Mouse (Mus musculus) kidney, postnatal 36 days (tissue): Measurements from ENCODE around the gene Ap4m1.
A peak's percentile ranks its signal among the peaks of the same experiment; 100 is the strongest.

Experiments used
- DNase-seq, 2 experiments: peaks; one replicate each; pipeline ENCODE4 v3.0.0; 2021 to 2022; ENCODE audit warnings: mixed read lengths in 2 of 2

The Ap4m1 gene

GRCm38 (mm10) chr5:138171695-138172491 is at the start of gene Ap4m1, which contains the start of gene Mcm7:
TSS of gene Ap4m1 (plus strand) at chr5:138172002.
TSS of gene Mcm7 (minus strand) at chr5:138172422.
- peak; percentile 98 to 99 for DNase-seq

DNA sequence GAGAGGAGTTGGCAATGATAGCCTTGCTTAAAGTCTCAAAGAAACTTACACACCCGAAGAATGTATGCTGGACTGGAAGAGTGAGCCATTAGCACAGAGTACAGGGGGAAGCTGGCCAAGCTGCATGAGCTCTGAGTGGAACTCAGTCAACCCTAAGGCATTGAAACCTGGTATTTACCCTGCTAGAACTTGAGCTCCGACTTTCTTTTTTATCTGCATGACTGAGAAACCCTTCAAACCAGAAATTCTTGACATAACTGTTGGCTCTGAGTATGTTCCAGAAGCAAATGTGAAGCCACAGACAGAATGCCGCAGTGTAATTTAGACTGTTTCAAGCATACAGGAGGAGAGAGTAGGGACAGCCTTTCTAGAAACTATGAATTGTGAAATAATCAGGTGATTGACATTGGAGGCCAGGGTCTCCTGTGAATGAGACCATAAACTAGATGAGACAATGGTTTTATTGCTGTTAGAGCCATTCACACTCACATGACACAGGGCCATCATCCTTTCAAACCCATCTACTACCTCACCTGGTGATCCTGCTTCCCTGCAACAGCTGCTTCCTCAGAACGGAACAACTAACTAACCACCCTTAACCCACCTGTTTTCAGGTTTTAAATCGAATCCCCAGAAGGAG is 39.3 kb upstream of the Ap4m1 start:
- peak; percentile 61 for DNase-seq

DNA sequence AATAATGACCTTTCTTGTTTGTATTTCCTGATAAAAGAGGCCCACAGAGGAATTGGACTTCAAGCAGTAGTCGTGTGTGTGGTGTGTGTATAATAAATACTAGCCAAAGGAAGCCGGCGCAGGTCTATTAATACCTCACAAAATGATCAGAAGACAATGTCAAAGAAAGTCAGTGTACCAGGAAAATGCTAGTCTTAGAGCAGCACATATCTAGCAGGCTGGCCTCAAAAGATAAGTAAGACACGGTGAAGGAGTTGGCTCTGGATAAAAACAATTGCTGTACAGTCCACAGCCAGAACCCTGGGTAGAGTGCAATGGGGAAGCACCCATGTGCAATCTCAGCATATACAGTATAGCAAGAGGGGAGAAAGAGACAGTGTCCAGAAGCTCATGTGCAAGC is 34.5 kb upstream of the Ap4m1 start:
- DNase-seq, result no peak

DNA sequence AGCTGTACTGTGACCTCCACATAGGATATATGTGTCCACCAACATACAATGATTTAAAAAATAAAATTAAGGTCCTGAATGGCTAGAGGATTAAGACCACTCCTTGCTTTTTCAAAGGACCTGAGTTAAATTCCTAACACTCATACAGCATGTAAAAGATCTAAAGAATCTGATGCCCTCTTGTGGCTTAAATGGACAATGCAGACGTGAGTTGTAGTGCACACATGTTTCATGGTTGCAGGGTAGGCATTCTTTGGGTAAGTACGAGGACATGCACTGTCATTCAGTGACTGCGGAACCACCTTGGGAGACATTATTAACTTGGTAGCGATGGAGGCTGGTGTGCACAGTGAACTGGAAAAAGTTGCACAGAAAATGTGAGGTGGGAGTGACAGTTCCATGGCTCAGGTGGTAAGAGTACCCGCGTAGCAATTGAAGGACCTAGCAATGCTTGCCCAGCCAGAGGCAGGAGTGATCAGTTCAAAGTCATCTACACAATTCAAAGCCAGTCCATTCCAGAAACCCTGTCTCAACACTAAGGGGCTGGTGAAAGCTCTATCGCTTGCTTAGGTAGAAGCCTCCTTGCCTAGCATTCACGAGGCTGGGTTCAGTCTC is 33.8 kb upstream of the Ap4m1 start:
- DNase-seq, result peak; percentile 64 to 73

DNA sequence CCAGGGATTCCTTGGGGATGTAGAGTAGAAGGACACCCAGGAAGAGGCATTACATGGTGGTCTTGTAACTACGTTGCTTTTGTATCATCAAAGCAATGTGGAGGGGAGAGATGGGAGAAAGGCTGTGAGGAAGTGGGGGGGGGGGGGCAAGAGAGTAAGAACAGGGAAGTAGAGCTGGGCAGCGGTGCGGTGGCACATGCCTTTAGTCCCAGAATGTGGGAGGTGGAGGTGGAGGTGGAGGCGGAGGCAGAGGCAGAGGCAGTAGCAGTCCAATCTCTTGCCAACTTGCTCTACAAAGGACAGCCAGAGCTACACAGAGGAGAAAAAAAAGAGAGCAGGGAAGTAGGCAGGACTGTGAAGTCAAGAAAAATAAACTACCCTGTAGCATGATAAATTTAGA is 33.2 kb upstream of the Ap4m1 start:
- DNase-seq, result no peak

GRCm38 (mm10) chr5:138154390-138154789 is 17.4 kb upstream of the Ap4m1 start:
- DNase-seq, result no peak

DNA sequence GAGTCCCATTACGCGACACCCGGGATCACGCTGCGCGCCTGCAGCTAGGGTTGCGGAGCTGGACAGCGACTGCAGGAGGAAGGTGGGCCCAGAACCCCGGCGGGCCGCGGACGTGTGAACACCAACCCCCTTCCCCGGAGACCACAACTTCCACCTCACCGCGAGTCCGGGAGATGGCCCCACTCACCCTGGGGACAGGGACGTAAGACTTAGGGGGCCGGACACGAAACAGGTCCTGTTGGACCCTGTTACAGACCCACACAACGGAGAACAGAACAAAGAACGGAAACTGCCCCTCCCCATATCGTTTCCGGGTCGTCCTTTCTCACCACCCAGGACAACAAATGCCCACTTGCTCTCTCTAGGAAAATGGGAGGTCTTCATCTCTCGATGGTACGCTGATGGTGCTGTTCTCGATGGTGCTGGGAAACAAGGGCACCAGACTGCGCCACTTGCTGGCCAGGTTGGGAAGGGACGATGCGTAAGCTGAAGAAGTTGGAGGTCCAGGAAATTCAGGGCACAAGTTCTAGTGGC is 16.3 kb upstream of the Ap4m1 start, which contains the start of gene Zfp113:
Gene Zfp113, minus strand, starts transcription at position 302 of the 534 bp plus-strand sequence.
- peak; percentile 91 to 97 for DNase-seq

DNA sequence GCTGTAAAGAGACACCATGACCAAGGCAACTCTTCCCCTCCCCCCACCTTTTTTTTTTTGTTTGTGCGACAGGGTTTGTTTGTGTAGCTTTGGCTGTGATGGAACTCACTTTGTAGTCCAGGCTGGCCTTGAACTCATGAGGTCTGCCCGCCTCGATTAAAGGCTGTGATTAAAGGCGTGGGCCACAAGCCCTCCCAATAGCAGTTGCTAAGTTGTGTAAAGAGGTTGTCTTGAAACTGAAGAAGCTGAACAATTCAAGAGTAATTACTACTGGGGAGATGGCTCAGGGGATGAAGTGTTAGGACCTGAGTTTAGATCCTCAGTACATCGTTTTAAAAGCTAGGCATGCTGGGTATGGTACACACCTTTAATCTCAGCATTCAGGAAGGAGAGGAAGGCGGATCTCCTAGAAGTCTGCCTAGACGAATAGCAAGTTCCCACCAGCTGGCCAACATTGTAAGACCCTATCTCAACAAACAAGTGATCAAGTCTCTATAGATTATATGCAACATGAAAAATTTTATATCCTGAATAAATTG is 11.5 kb upstream of the Ap4m1 start:
- DNase-seq, result no peak

DNA sequence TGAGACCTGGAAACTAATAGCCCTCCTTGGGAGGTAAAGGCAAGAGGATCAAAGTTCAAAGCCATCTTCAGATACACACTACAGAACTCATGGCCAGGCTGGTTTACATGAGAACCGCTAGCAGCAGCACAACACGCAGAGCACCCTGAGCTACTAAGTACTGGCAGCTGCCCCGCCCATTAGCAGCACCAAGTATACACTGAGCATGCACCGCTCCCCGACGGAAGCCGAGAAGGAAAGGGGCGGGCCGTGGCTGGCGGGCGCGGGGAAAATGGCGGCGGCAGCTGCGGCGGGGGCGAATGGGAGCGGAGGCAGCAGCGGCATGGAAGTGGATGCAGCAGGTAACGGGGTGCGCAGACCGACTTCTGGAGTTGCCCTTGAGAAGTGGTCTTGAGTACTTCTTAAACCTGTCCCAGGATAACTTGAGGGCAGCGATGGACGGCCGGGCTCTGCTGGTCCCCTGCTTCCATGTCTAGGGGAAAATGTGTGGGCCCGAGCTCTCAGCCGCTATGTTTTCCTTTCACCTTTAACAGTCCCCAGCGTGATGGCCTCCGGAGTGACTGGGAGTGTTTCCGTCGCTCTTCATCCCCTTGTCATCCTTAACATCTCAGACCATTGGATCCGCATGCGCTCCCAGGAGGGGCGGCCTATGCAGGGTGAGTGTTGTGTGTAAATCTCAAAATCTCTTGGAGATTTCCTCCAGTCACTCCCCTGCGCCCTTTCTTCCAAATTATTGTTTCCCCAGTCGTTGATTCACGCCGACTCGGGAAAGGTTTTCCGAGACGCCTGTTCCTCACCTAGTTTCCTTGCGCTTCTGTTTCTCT is 10.7 kb upstream of the Ap4m1 start, which contains the start of gene Cops6:
Gene Cops6, plus strand, starts transcription at position 230 of the 824 bp plus-strand sequence.
- peak; percentile 96 to 97 for DNase-seq

DNA sequence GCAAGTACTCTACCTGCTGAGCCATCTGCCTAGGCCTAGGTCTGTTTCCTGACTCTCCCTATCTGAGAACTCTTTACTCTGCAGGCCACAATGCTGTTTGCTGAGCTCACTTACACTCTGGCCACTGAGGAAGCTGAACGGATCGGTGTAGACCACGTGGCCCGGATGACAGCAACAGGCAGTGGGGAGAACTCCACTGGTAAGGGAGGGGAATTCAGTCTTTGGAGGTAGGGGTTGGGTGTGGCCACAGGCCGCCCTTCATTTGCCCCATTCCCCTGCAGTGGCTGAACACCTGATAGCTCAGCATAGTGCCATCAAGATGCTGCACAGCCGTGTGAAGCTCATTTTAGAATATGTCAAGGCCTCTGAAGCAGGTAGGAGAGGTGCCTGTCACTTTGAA is 8.8 kb upstream of the Ap4m1 start:
- no peak for DNase-seq

DNA sequence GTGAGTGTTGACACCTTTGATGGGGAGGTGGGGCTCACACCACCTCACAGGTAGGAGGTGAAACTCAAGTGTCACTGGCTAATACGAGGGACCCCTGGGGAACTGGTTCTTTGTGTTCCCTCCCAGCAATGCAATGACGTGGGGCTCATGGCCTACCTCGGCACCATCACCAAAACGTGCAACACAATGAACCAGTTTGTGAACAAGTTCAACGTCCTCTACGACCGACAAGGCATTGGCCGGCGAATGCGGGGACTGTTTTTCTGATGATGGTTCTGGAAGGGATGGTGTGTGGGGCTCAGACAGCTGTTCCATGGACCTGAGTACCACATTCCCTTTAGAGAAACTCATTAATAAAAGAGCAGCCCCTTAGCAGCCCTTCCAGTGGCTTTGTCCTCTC is 8.2 kb upstream of the Ap4m1 start:
- DNase-seq, result no peak

DNA sequence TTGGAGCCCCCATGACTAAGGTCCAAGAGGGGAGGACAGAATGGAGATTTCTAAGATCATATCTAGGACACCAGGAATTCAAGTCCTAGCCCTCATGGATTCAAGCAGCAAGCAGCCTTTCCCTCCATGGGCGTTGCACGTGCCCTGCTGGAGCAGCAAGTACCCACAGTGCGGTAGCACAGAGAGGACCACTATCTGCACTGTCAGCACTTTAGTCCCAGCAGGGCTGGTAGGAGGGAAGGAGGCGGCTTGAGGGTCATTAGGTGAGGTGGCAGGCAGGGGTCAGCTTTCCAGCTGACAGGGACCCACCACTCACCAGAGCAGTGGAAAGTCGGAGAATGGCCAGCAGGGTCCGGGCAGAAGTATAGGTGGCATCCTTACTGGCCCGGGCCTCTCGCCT is 6.2 kb upstream of the Ap4m1 start:
- peak in 1 of 2 experiments; percentile 10 for DNase-seq

DNA sequence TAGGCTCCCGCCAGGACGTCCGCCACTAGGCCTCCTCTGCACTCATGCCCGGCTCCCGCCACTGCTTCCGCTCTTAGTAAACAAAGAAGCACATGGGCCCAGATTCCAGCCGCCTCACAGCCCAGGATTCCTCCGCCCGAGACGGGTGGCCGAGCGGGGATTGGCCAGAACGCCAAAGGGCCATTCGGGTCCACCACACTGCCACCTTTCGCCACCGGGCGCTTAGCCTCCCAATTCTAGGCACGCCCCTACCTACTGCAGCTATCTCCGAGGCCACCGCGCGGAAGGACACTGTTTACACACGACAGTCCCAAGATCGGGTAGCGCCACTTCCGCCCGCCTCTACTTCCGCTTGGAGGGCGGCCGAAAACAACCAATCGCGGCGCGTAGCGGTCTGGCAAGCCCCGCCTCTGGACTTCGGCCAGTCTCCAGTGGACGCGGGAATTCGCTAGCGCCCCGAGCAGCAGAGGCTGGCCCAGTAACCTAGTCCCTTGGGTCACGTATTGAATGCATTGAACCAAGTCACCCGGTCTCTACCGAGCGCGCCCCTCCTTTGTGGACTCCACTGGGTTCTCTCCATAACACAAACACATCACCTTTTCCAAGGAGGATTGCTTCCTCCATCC is 753 bp upstream of the Ap4m1 start:
- DNase-seq, result peak; percentile 98 to 99

GRCm38 (mm10) chr5:138173217-138173616 is 1.4 kb downstream of the Ap4m1 start:
- no peak for DNase-seq

DNA sequence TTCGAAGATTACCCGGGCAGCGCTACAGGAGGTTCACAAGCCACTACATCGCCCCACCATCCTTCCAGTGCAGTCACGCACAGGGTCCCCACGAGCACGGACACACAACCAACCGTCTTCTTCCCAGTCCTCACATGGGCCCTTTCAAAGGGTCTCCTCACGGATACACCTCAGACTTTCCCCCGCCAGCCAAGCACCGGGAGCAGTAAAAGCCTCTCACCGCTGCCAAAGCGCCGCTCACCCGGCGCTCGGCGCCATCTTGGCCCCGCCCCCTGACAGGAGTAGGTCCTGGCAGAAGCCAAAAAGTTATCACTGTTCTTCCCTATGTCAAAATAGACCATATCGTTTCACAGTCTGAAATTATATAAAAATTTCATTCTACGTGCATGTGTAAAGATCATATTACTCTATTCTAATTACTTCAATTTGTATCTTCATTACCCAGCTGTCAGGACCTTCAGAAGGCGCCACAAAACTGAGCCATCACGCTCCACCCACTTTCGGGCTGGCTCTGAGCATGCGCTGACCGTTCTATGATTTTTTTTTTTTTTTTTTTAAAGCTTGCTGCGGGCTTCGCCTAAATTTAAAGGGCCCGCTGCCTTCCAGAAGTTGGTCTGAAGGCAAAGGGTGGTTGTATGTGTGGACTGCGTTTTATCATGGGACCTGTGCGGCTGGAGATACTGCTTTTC is 15.3 kb downstream of the Ap4m1 start, which contains the start of the genes Taf6 and Cnpy4:
Gene Taf6, minus strand, starts transcription at position 502 of the 689 bp plus-strand sequence.
Gene Cnpy4, plus strand, starts transcription at position 536 of the 689 bp plus-strand sequence.
- peak; percentile 86 to 90 for DNase-seq

- peak; percentile 79 to 87 for DNase-seq
These were observed 16.0 kb downstream of the Ap4m1 start for GRCm38 (mm10) chr5:138187661-138188306.

DNA sequence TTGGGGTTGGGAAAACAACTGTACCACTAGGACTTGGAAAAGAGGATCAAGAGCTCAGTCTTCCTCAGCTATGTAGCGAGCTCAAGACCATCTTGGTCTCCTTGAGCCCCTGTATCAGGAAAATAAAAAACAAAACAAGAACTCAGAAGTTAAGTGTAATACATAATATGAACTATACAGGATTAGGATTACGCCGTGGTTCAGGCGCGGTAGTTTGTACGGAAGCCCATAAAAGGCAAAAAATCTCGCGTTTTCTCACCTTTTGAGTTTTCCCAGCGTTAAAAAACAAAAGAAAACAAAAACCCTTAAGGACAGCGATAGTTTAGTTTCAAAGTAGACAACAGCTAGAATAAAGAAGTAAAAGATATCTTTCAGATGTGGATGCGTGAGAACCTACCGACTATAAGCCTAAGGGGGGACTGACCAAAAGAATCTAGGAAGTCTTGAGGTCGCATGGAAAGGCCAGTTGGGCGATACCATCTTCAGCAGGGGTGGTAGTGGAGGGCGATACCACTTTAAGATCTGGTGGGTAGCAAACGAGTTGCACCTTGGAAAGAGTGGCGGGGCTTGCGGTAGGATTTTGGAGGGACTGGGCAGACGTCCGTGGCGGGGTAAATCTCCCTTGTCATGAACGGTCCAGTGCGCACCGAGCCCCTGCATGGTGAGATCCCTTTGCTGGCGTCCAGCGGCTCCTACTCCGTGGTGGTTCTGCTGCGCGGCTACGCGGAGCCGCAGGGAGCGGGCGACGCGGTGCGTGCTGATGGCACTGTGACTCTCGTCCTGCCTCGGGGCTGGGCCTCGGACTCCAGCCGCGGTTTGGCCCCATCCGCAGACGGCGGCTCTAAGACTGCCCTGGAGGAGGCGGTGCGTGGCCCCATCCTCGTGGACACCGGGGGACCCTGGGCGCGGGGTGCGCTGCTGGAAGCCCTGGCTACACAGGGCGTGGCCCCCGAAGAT is 22.2 kb downstream of the Ap4m1 start, which contains the start of gene Mblac1:
Gene Mblac1, plus strand, starts transcription at position 544 of the 957 bp plus-strand sequence.
- peak; percentile 88 to 89 for DNase-seq

- DNase-seq, result peak in 1 of 2 experiments; percentile 46
These were observed 23.0 kb downstream of the Ap4m1 start for GRCm38 (mm10) chr5:138194755-138195345.
